Comparison of ENCODE assay signal across 33 mouse cellular contexts in genomic region chr7:84451681-84452080, GRCm38 (mm10). TPM values are rescaled to one million over a fixed set of nuclear protein-coding genes. Genes with fewer than 3 reads are reported as not detected.
"Had no signal": no experiment of that assay in that cellular context is flagged by ENCODE, and none has a peak within 500 bp of the region (broad histone marks: within the 10 kb centered on the region; RNA-seq: fewer than 3 reads in every experiment).

No protein-coding gene starts in this region.

- DNase-seq: left cerebral cortex, postnatal 4 days; liver; liver, embryonic 13.5 days; liver, postnatal 0 days; lung, adult 18-20 months; lung, adult 2 months; lung, embryonic 14.5 days; lung, postnatal 10 days; lung, postnatal 14 days; lung, postnatal 36 days; lung, postnatal 4 days; midbrain, embryonic 14.5 days had no signal

- H3K4me3 ChIP-seq: left cerebral cortex, adult 2 months; limb, embryonic 10.5 days; limb, embryonic 12.5 days; limb, embryonic 13.5 days; limb, embryonic 15.5 days; liver, embryonic 12.5 days; liver, embryonic 13.5 days; liver, embryonic 15.5 days; lung, embryonic 15.5 days; megakaryocyte, embryonic 14.5 days; midbrain, embryonic 10.5 days; midbrain, embryonic 12.5 days; midbrain, embryonic 13.5 days; midbrain, embryonic 15.5 days; myocyte had no signal

- H3K27ac ChIP-seq: left cerebral cortex, adult 2 months; limb, embryonic 10.5 days; limb, embryonic 12.5 days; limb, embryonic 13.5 days; limb, embryonic 15.5 days; liver, embryonic 12.5 days; liver, embryonic 13.5 days; liver, embryonic 14.5 days; liver, embryonic 15.5 days; lung, embryonic 15.5 days; macrophage; midbrain, embryonic 10.5 days; midbrain, embryonic 12.5 days; midbrain, embryonic 13.5 days; midbrain, embryonic 15.5 days had no signal

RNA-seq across cellular contexts. Expression of gene Arnt2, which starts 41.7 kb away (rescaled TPM):
- total RNA-seq: liver, adult 2 months; megakaryocyte progenitor cell, adult 5-6 weeks; megakaryocyte, adult 5-6 weeks; megakaryocyte-erythroid progenitor cell, adult 5-6 weeks; monocyte, adult 5-6 weeks had no signal
